Comparison of ENCODE assay signal across 25 mouse cellular contexts in the genomic region with DNA sequence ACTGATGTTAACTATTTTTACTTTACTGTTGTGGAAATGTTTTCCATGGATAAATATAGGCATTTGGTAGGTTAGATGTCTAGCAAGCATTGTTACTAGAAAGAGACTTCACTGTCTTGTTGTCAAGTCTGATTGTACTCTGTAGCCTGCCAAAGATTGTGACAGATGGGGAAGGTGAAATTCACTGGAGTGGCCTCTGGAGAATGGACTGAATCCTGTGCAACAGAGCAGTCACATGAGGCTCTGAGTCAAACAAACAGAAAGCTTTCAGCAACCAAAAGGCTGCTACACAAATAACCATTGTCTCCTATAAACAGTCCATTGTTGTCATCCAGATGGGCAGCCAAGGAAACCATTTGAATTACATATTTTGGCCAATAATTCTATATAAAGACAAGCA. TPM values are rescaled to one million over a fixed set of nuclear protein-coding genes. Genes with fewer than 3 reads are reported as not detected.
DNase-seq lines count a peak whose midpoint lies in the region; ATAC-seq lines count a peak whose summit lies in the region.
"Had no signal": no experiment of that assay in that cellular context is flagged by ENCODE, and none has a peak within 500 bp of the region (broad histone marks: within the 10 kb centered on the region; RNA-seq: fewer than 3 reads in every experiment).

No protein-coding gene starts in this region.

- ATAC-seq in frontal cortex, adult (ENCODE audit: low TSS enrichment) = peak; percentile 56
- no peak for ATAC-seq in midbrain, embryonic 11.5 days (ENCODE audit: low FRiP score)
- no peak for ATAC-seq in midbrain, embryonic 13.5 days
- ATAC-seq: forebrain, embryonic 15.5 days; Patski had no signal

- H3K36me3 ChIP-seq in midbrain, embryonic 11.5 days (ENCODE audit: control insufficient read depth, insufficient read depth, low read length) = no peaks in the 10 kb centered on the region
- no peaks in the 10 kb centered on the region for H3K36me3 ChIP-seq in midbrain, embryonic 13.5 days
- H3K36me3 ChIP-seq: embryonic facial prominence, embryonic 10.5 days; embryonic facial prominence, embryonic 13.5 days; forebrain, embryonic 12.5 days; forebrain, embryonic 15.5 days; hindbrain, embryonic 10.5 days; hindbrain, embryonic 15.5 days had no signal

- no peak overlapping the region for H3K9ac ChIP-seq in midbrain, embryonic 11.5 days (ENCODE audit: low read length)
- H3K9ac ChIP-seq in midbrain, embryonic 13.5 days (replicated peaks) = no peak overlapping the region
- H3K9ac ChIP-seq: embryonic facial prominence, embryonic 13.5 days; forebrain, embryonic 12.5 days; forebrain, embryonic 15.5 days; hindbrain, embryonic 15.5 days had no signal

- H3K4me3 ChIP-seq in midbrain, embryonic 11.5 days (ENCODE audit: low read depth, low read length) = no peak overlapping the region
- no peak overlapping the region for H3K4me3 ChIP-seq in midbrain, embryonic 13.5 days (replicated peaks)
- H3K4me3 ChIP-seq: embryonic facial prominence, embryonic 10.5 days; embryonic facial prominence, embryonic 13.5 days; erythroblast, embryonic 14.5 days; forebrain, embryonic 12.5 days; forebrain, embryonic 15.5 days; gastrocnemius, adult 2 months; hindbrain, embryonic 10.5 days; hindbrain, embryonic 15.5 days had no signal

- DNase-seq in frontal cortex, postnatal 25 days (ENCODE audit: low spot score in 2 of 2) = no peak
- DNase-seq in midbrain, embryonic 11.5 days (ENCODE audit: low spot score, missing footprints) = peak; percentile 59
- DNase-seq in Muller cell, postnatal 12 days (ENCODE audit: inconsistent ontology term) = peak; percentile 30
- DNase-seq in urinary bladder, adult 2 months (ENCODE audit: low spot score) = no peak
- DNase-seq: adrenal gland, postnatal 10 days; adrenal gland, postnatal 36 days; cerebellum, adult 11 months; cerebellum, adult 9-11 months; cerebellum, postnatal 25 days; embryo, embryonic 11 days; gastrocnemius, adult 2 months; gastrocnemius, postnatal 14 days; heart, adult 11 months; heart, postnatal 36 days had no signal

- H3K4me2 ChIP-seq in midbrain, embryonic 11.5 days = no peak overlapping the region
- H3K4me2 ChIP-seq in midbrain, embryonic 13.5 days (replicated peaks) = no peak overlapping the region
- H3K4me2 ChIP-seq: embryonic facial prominence, embryonic 13.5 days; forebrain, embryonic 12.5 days; forebrain, embryonic 15.5 days; heart, embryonic 11.5 days; hindbrain, embryonic 15.5 days had no signal

- H3K27ac ChIP-seq in midbrain, embryonic 11.5 days (ENCODE audit: low read depth, low read length) = no peak overlapping the region
- no peak overlapping the region for H3K27ac ChIP-seq in midbrain, embryonic 13.5 days
- H3K27ac ChIP-seq: embryonic facial prominence, embryonic 10.5 days; embryonic facial prominence, embryonic 13.5 days; forebrain, embryonic 12.5 days; forebrain, embryonic 15.5 days; gastrocnemius, adult 2 months; hindbrain, embryonic 10.5 days; hindbrain, embryonic 15.5 days had no signal

- H3K27me3 ChIP-seq in midbrain, embryonic 11.5 days (ENCODE audit: control insufficient read depth, insufficient read depth, low read length) = no peaks in the 10 kb centered on the region
- no peaks in the 10 kb centered on the region for H3K27me3 ChIP-seq in midbrain, embryonic 13.5 days
- H3K27me3 ChIP-seq: embryonic facial prominence, embryonic 13.5 days; forebrain, embryonic 12.5 days; forebrain, embryonic 15.5 days; hindbrain, embryonic 15.5 days; Patski had no signal

- no peaks in the 10 kb centered on the region for H3K9me3 ChIP-seq in midbrain, embryonic 11.5 days (ENCODE audit: control insufficient read depth, low read length)
- H3K9me3 ChIP-seq in midbrain, embryonic 13.5 days = no peaks in the 10 kb centered on the region
- H3K9me3 ChIP-seq: embryonic facial prominence, embryonic 10.5 days; embryonic facial prominence, embryonic 13.5 days; forebrain, embryonic 12.5 days; forebrain, embryonic 15.5 days; hindbrain, embryonic 10.5 days; hindbrain, embryonic 15.5 days had no signal

- H3K4me1 ChIP-seq in midbrain, embryonic 11.5 days (ENCODE audit: control insufficient read depth, insufficient read depth, low read length) = no peaks in the 10 kb centered on the region
- no peaks in the 10 kb centered on the region for H3K4me1 ChIP-seq in midbrain, embryonic 13.5 days (replicated peaks)
- H3K4me1 ChIP-seq: embryonic facial prominence, embryonic 10.5 days; embryonic facial prominence, embryonic 13.5 days; forebrain, embryonic 12.5 days; forebrain, embryonic 15.5 days; hindbrain, embryonic 10.5 days; hindbrain, embryonic 15.5 days had no signal

RNA-seq across cellular contexts. Expression of gene Rnf152, which starts 15.6 kb away (rescaled TPM):
- polyA plus RNA-seq in midbrain, embryonic 11.5 days (2014; fragmentation: Nextera tagmentation; extraction: Ambion mirVana) = 2.4 and 2.8 TPM in 2 replicates
- polyA plus RNA-seq in midbrain, embryonic 13.5 days (2015; fragmentation: Nextera tagmentation; extraction: Ambion mirVana) = 12.0 and 12.1 TPM in 2 replicates
- polyA plus RNA-seq in urinary bladder, adult 2 months (2012; rRNA removed) = 2.0 and 3.9 TPM in 2 replicates
- polyA plus RNA-seq: erythroblast, embryonic 14.5 days had no signal

Comparison
In these comparisons a context has a peak if more than half of its experiments do, and no peak if none do; other contexts are left out.
1. DNase-seq: peak in midbrain, embryonic 11.5 days (single experiment) and Muller cell, postnatal 12 days (single experiment); none in frontal cortex, postnatal 25 days (0 of 2) and urinary bladder, adult 2 months (single experiment).